Mouse (Mus musculus): Measurements from ENCODE around the gene Zc2hc1b.

GRCm38 (mm10) chr10:13213956-13214355 lies 36.1 kb upstream of the Zc2hc1b start:
- TF ChIP-seq CTCF (IDR thresholded peaks at IDR 0.05; ENCODE audit: borderline replicate concordance, insufficient read depth, low read length), result no peak
- TF ChIP-seq POLR2A (IDR thresholded peaks at IDR 0.05; ENCODE audit: low read depth, low read length), result no peak
